Mouse (Mus musculus): ENCODE results near the gene Krtap28-13.

Gene Krtap28-13

GRCm38 (mm10) chr1:83060643-83061042 is at the start of gene Krtap28-13:
TSS of gene Krtap28-13 (plus strand) at chr1:83060930.
- no peak for DNase-seq (ENCODE audit: low spot score)

GRCm38 (mm10) chr1:83014477-83014876 is 46.3 kb upstream of the Krtap28-13 start:
- DNase-seq (ENCODE audit: low spot score): no peak

GRCm38 (mm10) chr1:83015329-83015879 is 45.3 kb upstream of the Krtap28-13 start:
- DNase-seq (ENCODE audit: low spot score): no peak

- DNase-seq (ENCODE audit: low spot score): no peak
These were observed 44.2 kb upstream of the Krtap28-13 start for GRCm38 (mm10) chr1:83016556-83016955.

- DNase-seq (ENCODE audit: low spot score): no peak
These were observed 28.8 kb upstream of the Krtap28-13 start for GRCm38 (mm10) chr1:83031950-83032349.

GRCm38 (mm10) chr1:83032508-83032907 is 28.2 kb upstream of the Krtap28-13 start:
- no peak for DNase-seq (ENCODE audit: low spot score)

- DNase-seq (ENCODE audit: low spot score): no peak
These were observed 26.2 kb upstream of the Krtap28-13 start for GRCm38 (mm10) chr1:83034509-83034908.

GRCm38 (mm10) chr1:83036892-83037667 is 23.6 kb upstream of the Krtap28-13 start:
- no peak for DNase-seq (ENCODE audit: low spot score)

GRCm38 (mm10) chr1:83038109-83038672 is 22.5 kb upstream of the Krtap28-13 start, which contains the start of gene Slc19a3:
TSS of gene Slc19a3 (minus strand) at chr1:83038448.
- DNase-seq (ENCODE audit: low spot score): no peak

GRCm38 (mm10) chr1:83039080-83039479 is 21.6 kb upstream of the Krtap28-13 start:
- DNase-seq (ENCODE audit: low spot score): no peak

- DNase-seq (ENCODE audit: low spot score): no peak
These were observed 18.4 kb upstream of the Krtap28-13 start, which contains the start of gene Krtap28-10 for GRCm38 (mm10) chr1:83042380-83042779. TSS of gene Krtap28-10 (minus strand) at chr1:83042480.

- DNase-seq (ENCODE audit: low spot score): no peak
These were observed 15.8 kb upstream of the Krtap28-13 start, which contains the start of gene Gm47969 for GRCm38 (mm10) chr1:83044882-83045427. TSS of gene Gm47969 (plus strand) at chr1:83044932.

- no peak for DNase-seq (ENCODE audit: low spot score)
These were observed 2.2 kb upstream of the Krtap28-13 start for GRCm38 (mm10) chr1:83058481-83058880.

GRCm38 (mm10) chr1:83059278-83059677 is 1.5 kb upstream of the Krtap28-13 start, which contains the start of gene A030005K14Rik:
TSS of gene A030005K14Rik (minus strand) at chr1:83059378.
- DNase-seq (ENCODE audit: low spot score): no peak

- no peak for DNase-seq (ENCODE audit: low spot score)
These were observed 4.1 kb downstream of the Krtap28-13 start for GRCm38 (mm10) chr1:83064851-83065250.

GRCm38 (mm10) chr1:83066577-83066976 is 5.8 kb downstream of the Krtap28-13 start:
- no peak for DNase-seq (ENCODE audit: low spot score)

- no peak for DNase-seq (ENCODE audit: low spot score)
These were observed 6.5 kb downstream of the Krtap28-13 start for GRCm38 (mm10) chr1:83067205-83067604.

- no peak for DNase-seq (ENCODE audit: low spot score)
These were observed 14.9 kb downstream of the Krtap28-13 start for GRCm38 (mm10) chr1:83075526-83076189.

GRCm38 (mm10) chr1:83076190-83076917 is 15.6 kb downstream of the Krtap28-13 start:
- DNase-seq (ENCODE audit: low spot score): no peak

- no peak for DNase-seq (ENCODE audit: low spot score)
These were observed 16.3 kb downstream of the Krtap28-13 start for GRCm38 (mm10) chr1:83077016-83077415.

- DNase-seq (ENCODE audit: low spot score): no peak
These were observed 24.1 kb downstream of the Krtap28-13 start for GRCm38 (mm10) chr1:83084790-83085189.

Measured in urinary bladder, postnatal 10 days (tissue).